Mouse (Mus musculus) forebrain, embryonic 10.5 days (tissue): ENCODE measurements around the gene Ak8. TPM values are rescaled to one million over a fixed set of nuclear protein-coding genes. Genes with fewer than 3 reads are reported as not detected.

Source experiments
- DNase-seq: peaks from one replicate; pipeline ENCODE4 v3.0.0-alpha.2; 2017; ENCODE audit warnings: low spot score; ENCODE audit errors: extremely low spot score
- H3K27ac ChIP-seq: fragments of 300-500 bp; sonication (generic); 2 replicates; pipeline ENCODE4 v1.5.1; 2016; ENCODE audit warnings: mild to moderate bottlenecking
- H3K27me3 ChIP-seq: fragments of 300-500 bp; sonication (generic); 2 replicates; pipeline ENCODE4 v1.6.1; 2016; ENCODE audit warnings: mild to moderate bottlenecking; ENCODE audit not compliant: poor library complexity, severe bottlenecking
- H3K36me3 ChIP-seq: fragments of 300-500 bp; sonication (generic); replicated peaks from 2 replicates; pipeline ENCODE4 v1.6.1; 2016; ENCODE audit warnings: mild to moderate bottlenecking, moderate library complexity
- H3K4me1 ChIP-seq: fragments of 300-500 bp; sonication (generic); 2 replicates; pipeline ENCODE4 v1.6.1; 2016
- H3K4me3 ChIP-seq: fragments of 300-500 bp; sonication (generic); 2 replicates; pipeline ENCODE4 v1.5.1; 2016; ENCODE audit warnings: mild to moderate bottlenecking, moderate library complexity
- H3K9me3 ChIP-seq: fragments of 300-500 bp; sonication (generic); 2 replicates; pipeline ENCODE4 v1.6.1; 2016; ENCODE audit warnings: mild to moderate bottlenecking, moderate library complexity
- WGBS: fragments of 180-500 bp; shearing (Covaris S2); methylation state at CpG from one replicate; pipeline ENCODE4 v1.1.7; 2016; 5-methylcytosine and 5-hydroxymethylcytosine counted together
- polyA plus RNA-seq: library from polyadenylated mRNA; unstranded; fragments of >200 nt; fragmentation: Nextera tagmentation; extraction: Ambion mirVana; gene quantifications from 2 replicates; pipeline ENCODE4 v1.2.1, GENCODE M21; 2016

Ak8 gene
- polyA plus RNA-seq, result 0.68 and 0.69 TPM in 2 replicates

DNA sequence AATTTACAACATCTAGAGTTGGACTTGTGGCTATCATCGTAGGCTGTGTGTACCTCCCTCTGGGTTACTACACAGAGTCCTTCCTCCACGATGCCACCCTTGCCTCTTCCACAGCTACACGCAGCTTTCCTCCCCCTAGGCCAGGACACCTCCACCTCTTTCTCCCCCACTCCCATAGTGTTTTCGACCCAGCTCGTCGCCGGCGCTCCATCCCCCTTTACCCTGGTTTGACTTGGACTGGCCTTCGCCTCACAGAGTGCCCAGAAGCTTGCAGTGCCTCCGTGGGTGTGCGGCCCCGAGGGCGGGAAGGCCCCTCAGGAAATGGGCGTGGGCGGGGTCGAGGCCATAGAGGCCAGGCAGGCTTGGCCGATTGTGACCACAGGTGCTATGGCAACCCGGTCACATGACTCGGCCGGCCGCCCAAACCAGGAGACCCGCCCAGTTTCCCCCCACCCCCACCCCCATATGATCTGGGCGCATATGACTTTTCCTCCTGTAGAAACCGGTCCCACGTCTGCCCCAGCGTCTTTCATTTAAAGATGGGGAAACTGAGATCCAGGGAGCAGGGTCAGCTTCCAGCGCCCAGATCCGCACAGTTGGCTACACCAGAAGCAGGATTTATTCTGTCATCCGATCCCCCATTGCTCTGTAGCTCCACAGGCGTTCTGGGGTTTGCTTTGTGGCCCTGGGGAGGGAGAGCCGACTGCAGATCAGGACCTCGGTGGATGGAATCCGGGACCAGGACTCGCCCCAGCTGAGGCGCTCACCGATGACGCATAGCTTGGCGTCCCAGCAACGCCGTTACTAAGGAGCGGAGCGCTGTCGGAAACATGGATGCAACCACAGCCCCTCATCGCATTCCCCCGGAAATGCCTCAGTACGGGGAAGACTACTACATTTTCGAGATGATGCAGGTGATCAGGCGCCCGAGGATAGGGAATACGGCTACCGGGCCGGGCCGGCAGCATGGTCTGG, at the start of gene Ak8, which contains the start of gene Spaca9:
Gene Ak8, plus strand, starts transcription at position 804 of the 975 bp plus-strand sequence.
Gene Spaca9, minus strand, starts transcription at position 367 of the 975 bp plus-strand sequence.
- peaks cover 44% of the 10 kb centered on the region for H3K4me1 ChIP-seq
- no peaks in the 10 kb centered on the region for H3K9me3 ChIP-seq
- WGBS, result 1% methylated on average over 53 of the region's 53 CpGs
- DNase-seq, result peak; percentile 84
- H3K27me3 ChIP-seq, result peaks cover 29% of the 10 kb centered on the region
- H3K4me3 ChIP-seq, result peak within 1 kb of the TSS; percentile 67
- H3K27ac ChIP-seq, result peak within 1 kb of the TSS; percentile 84
- H3K36me3 ChIP-seq, result no peaks in the 10 kb centered on the region

DNA sequence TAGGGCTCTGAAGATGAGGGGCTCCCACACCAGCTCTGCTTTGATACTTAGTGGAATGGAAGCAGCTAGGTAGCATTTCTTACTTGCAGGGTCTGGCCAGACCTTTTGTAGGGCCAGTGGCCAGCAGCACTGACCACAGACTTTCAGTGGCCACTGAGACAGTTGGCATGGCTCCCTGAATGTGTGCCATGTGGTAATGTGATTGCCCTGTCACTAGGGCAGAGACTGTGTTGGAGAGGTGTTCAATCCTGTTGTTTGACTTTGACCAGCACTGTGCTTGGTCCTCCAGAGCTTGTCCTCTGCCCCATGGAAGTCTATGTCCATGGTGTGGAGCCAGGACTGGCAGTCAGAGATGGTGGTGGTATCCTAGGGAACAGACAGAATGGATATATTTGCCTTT, 49.4 kb upstream of the Ak8 start:
- no peaks in the 10 kb centered on the region for H3K27me3 ChIP-seq
- H3K27ac ChIP-seq, result no peak overlapping the region
- H3K4me3 ChIP-seq, result no peak overlapping the region
- no peaks in the 10 kb centered on the region for H3K4me1 ChIP-seq
- peaks cover 14% of the 10 kb centered on the region for H3K36me3 ChIP-seq
- DNase-seq, result no peak
- H3K9me3 ChIP-seq, result no peaks in the 10 kb centered on the region

DNA sequence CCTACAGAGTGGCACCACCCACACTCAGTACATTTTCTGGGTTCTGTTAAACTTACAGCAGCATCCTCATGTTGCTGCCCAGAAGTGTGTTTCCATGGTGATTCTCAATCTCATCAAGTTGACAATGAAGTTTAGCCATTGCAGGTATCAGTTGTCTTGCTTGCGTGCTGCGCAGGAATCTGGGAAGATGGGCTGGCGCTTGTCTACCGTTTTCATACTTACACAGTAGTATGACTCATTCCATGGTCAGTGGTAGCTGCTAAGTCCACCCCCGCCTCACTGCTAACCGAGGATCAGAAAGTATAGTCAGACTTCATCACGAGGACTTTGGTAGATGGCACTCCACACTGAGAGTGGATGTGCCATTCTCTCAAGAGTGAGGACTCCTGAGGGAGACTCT, 46.6 kb upstream of the Ak8 start:
- Histone ChIP-seq H3K27ac (no peak overlapping the region), H3K9me3 (no peaks in the 10 kb centered on the region), H3K36me3 (peaks cover 36% of the 10 kb centered on the region), H3K4me1 (no peaks in the 10 kb centered on the region), H3K4me3 (no peak overlapping the region), H3K27me3 (no peaks in the 10 kb centered on the region)
- DNase-seq, result no peak
- WGBS, result 95% methylated on average over 7 of the region's 7 CpGs

DNA sequence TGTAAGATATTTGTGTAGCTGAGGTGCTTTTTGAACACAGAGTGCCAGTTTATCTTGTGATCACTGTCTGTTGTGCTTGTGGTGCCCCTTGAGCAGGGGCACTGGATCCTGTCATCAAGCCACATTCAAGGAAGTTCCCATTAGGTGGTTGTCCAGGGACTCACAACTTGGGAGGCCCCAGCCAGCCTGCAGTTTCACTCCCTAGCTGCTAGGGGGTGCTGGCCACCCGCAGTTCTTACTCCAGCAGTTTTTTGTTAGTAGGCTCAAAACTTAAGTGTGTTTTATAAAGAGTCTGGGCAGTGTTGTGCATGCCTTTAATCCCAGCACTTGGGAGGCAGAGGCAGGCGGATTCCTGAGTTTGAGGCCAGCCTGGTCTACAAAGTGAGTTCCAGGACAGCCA, 45.7 kb upstream of the Ak8 start:
- Histone ChIP-seq H3K27me3 (no peaks in the 10 kb centered on the region), H3K27ac (no peak overlapping the region), H3K4me3 (no peak overlapping the region), H3K9me3 (no peaks in the 10 kb centered on the region), H3K4me1 (no peaks in the 10 kb centered on the region), H3K36me3 (peaks cover 45% of the 10 kb centered on the region)
- 58% methylated on average over 2 of the region's 2 CpGs for WGBS
- DNase-seq, result no peak

DNA sequence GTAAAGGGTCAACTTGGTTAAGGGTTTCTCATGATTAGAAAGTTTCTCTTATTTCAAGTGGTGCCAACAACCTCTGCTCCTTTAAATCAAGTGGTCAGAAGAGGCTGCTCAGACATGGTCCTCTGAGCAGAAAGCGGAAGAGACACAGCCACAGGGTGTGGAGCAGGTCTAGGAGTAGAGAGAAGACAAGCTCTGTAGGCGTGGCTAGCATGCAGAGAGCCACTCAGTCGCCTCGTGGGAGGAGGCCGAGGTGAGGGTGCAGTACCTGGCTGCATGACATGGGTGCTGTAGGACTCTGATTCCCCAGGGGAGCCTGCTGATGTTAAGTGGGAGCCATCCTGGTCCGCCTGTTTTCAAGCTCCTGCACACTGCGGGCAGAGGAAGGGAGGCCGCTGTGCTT, 43.7 kb upstream of the Ak8 start:
- no peak for DNase-seq
- Histone ChIP-seq H3K36me3 (peaks cover 64% of the 10 kb centered on the region), H3K27ac (no peak overlapping the region)

GRCm38 (mm10) chr2:28662891-28663290, 37.1 kb upstream of the Ak8 start:
- Histone ChIP-seq H3K4me3 (no peak overlapping the region), H3K27ac (no peak overlapping the region), H3K36me3 (peaks cover 97% of the 10 kb centered on the region), H3K4me1 (no peaks in the 10 kb centered on the region), H3K27me3 (no peaks in the 10 kb centered on the region), H3K9me3 (no peaks in the 10 kb centered on the region)
- DNase-seq, result no peak
- 97% methylated on average over 3 of the region's 3 CpGs for WGBS

More for the DNA sequence above, 43.7 kb upstream of the Ak8 start:
- H3K4me1 ChIP-seq, result no peaks in the 10 kb centered on the region
- no peak overlapping the region for H3K4me3 ChIP-seq
- no peaks in the 10 kb centered on the region for H3K27me3 ChIP-seq
- no peaks in the 10 kb centered on the region for H3K9me3 ChIP-seq
- 72% methylated on average over 8 of the region's 8 CpGs for WGBS

DNA sequence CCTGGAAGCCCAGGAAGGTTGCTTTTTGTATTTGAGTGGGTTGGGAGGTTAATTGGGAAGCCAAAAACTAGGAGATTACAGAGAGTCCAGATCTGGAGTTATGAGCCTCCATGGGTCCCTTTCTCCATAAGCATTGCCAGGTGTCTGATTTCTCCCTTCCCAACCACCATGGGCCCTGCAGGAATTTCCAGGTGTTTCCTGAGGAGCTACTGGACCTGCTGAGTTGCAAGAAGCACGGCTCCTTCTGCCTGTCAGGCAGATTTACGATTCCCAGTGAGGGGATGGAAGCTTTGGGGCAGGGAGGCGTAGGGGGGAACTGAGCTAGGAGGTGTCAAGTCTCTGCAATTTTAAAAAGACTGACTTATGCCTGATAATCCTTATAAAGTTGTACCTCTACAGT, 34.1 kb upstream of the Ak8 start:
- peaks cover 97% of the 10 kb centered on the region for H3K36me3 ChIP-seq
- 87% methylated on average over 3 of the region's 3 CpGs for WGBS
- DNase-seq, result no peak
- H3K4me1 ChIP-seq, result no peaks in the 10 kb centered on the region
- H3K27me3 ChIP-seq, result no peaks in the 10 kb centered on the region
- no peaks in the 10 kb centered on the region for H3K9me3 ChIP-seq
- no peak overlapping the region for H3K4me3 ChIP-seq
- no peak overlapping the region for H3K27ac ChIP-seq

GRCm38 (mm10) chr2:28671438-28671837, 28.5 kb upstream of the Ak8 start:
- no peak for DNase-seq
- Histone ChIP-seq H3K27me3 (no peaks in the 10 kb centered on the region), H3K4me3 (no peak overlapping the region), H3K4me1 (no peaks in the 10 kb centered on the region), H3K27ac (no peak overlapping the region), H3K36me3 (peaks cover 98% of the 10 kb centered on the region), H3K9me3 (no peaks in the 10 kb centered on the region)
- WGBS, result 90% methylated on average over 2 of the region's 2 CpGs

GRCm38 (mm10) chr2:28676005-28676404, 24.0 kb upstream of the Ak8 start:
- peaks cover 95% of the 10 kb centered on the region for H3K36me3 ChIP-seq
- no peaks in the 10 kb centered on the region for H3K27me3 ChIP-seq
- H3K4me1 ChIP-seq, result no peaks in the 10 kb centered on the region
- no peak for DNase-seq
- WGBS, result 94% methylated on average over 8 of the region's 8 CpGs
- no peak overlapping the region for H3K27ac ChIP-seq
- H3K4me3 ChIP-seq, result no peak overlapping the region
- no peaks in the 10 kb centered on the region for H3K9me3 ChIP-seq

GRCm38 (mm10) chr2:28680710-28681109, 19.3 kb upstream of the Ak8 start:
- H3K27me3 ChIP-seq, result no peaks in the 10 kb centered on the region
- H3K4me3 ChIP-seq, result no peak overlapping the region
- H3K27ac ChIP-seq, result no peak overlapping the region
- H3K9me3 ChIP-seq, result no peaks in the 10 kb centered on the region
- H3K36me3 ChIP-seq, result peaks cover 96% of the 10 kb centered on the region
- no peaks in the 10 kb centered on the region for H3K4me1 ChIP-seq
- 40% methylated on average over 4 of the region's 4 CpGs for WGBS
- no peak for DNase-seq

- Histone ChIP-seq H3K4me1 (no peaks in the 10 kb centered on the region), H3K4me3 (no peak overlapping the region), H3K27me3 (no peaks in the 10 kb centered on the region), H3K27ac (no peak overlapping the region), H3K36me3 (peaks cover 96% of the 10 kb centered on the region), H3K9me3 (no peaks in the 10 kb centered on the region)
- no peak for DNase-seq
- WGBS, result 94% methylated on average over 4 of the region's 4 CpGs
Observed at GRCm38 (mm10) chr2:28681718-28682117, 18.2 kb upstream of the Ak8 start.

- no peaks in the 10 kb centered on the region for H3K9me3 ChIP-seq
- peaks cover 5% of the 10 kb centered on the region; the same call in 1 of the 2 replicates for H3K4me1 ChIP-seq
- no peak for DNase-seq
- H3K36me3 ChIP-seq, result peaks cover 76% of the 10 kb centered on the region
- H3K4me3 ChIP-seq, result no peak overlapping the region
- no peak overlapping the region for H3K27ac ChIP-seq
- H3K27me3 ChIP-seq, result no peaks in the 10 kb centered on the region
- 87% methylated on average over 7 of the region's 7 CpGs for WGBS
Observed at GRCm38 (mm10) chr2:28685895-28686294, 14.1 kb upstream of the Ak8 start.

- H3K36me3 ChIP-seq, result peaks cover 50% of the 10 kb centered on the region
- H3K9me3 ChIP-seq, result no peaks in the 10 kb centered on the region
- H3K27me3 ChIP-seq, result no peaks in the 10 kb centered on the region
- 38% methylated on average over 3 of the region's 3 CpGs for WGBS
- no peak overlapping the region for H3K27ac ChIP-seq
- peaks cover 5% of the 10 kb centered on the region; the same call in 1 of the 2 replicates for H3K4me1 ChIP-seq
- no peak for DNase-seq
- H3K4me3 ChIP-seq, result no peak overlapping the region
Observed at GRCm38 (mm10) chr2:28688431-28688830, 11.5 kb upstream of the Ak8 start.
